Mouse (Mus musculus) liver, postnatal 0 days (tissue): ENCODE data around the gene Osbpl9. TPM values are rescaled to one million over a fixed set of nuclear protein-coding genes. Genes with fewer than 3 reads are reported as not detected.
A peak's percentile ranks its signal among the peaks of the same experiment; 100 is the strongest.

ENCODE experiments used
- ATAC-seq: fragments of 200-750 bp; cut with Nextera tagmentation; 2 replicates; pipeline ENCODE4 v1.8.0; 2017; ENCODE audit warnings: mild to moderate bottlenecking, moderate library complexity
- DNase-seq: peaks from one replicate; pipeline ENCODE4 v3.0.0-alpha.2; 2016
- H3K27ac ChIP-seq: fragments of 300-500 bp; sonication (generic); 2 replicates; pipeline ENCODE4 v1.5.1; 2014; ENCODE audit warnings: antibody characterized with exemption, moderate library complexity, mild to moderate bottlenecking, low read depth
- H3K27me3 ChIP-seq: fragments of 300-500 bp; sonication (generic); 2 replicates; pipeline ENCODE4 v1.6.1; 2014; ENCODE audit warnings: low read length, control low read depth, mixed read lengths; ENCODE audit not compliant: insufficient read depth
- H3K36me3 ChIP-seq: fragments of 300-500 bp; sonication (generic); replicated peaks from 2 replicates; pipeline ENCODE4 v1.6.1; 2014; ENCODE audit warnings: mild to moderate bottlenecking, control low read depth, low read length, moderate library complexity, mixed read lengths; ENCODE audit not compliant: insufficient read depth
- H3K4me1 ChIP-seq: fragments of 300-500 bp; sonication (generic); 2 replicates; pipeline ENCODE4 v1.6.1; 2014; ENCODE audit warnings: antibody characterized with exemption, mild to moderate bottlenecking, control low read depth; ENCODE audit not compliant: insufficient read depth
- H3K4me2 ChIP-seq: fragments of 300-500 bp; sonication (generic); 2 replicates; pipeline ENCODE4 v1.6.1; 2014; ENCODE audit warnings: low read depth, mild to moderate bottlenecking, low read length, moderate library complexity, mixed read lengths
- H3K4me3 ChIP-seq: fragments of 300-500 bp; sonication (generic); 2 replicates; pipeline ENCODE4 v1.5.1; 2014; ENCODE audit warnings: low read depth, low read length
- H3K9ac ChIP-seq: fragments of 300-500 bp; sonication (generic); replicated peaks from 2 replicates; pipeline ENCODE4 v1.6.1; 2014; ENCODE audit warnings: mild to moderate bottlenecking, moderate library complexity
- H3K9me3 ChIP-seq: fragments of 300-500 bp; sonication (generic); 2 replicates; pipeline ENCODE4 v1.6.1; 2016; ENCODE audit warnings: mild to moderate bottlenecking, control low read depth, low read length, mixed read lengths
- CTCF ChIP-seq: sonication (generic); IDR thresholded peaks from 2 replicates; pipeline ENCODE4 v1.5.1; 2016; ENCODE audit warnings: antibody characterized with exemption, low read depth
- EP300 ChIP-seq: IDR thresholded peaks from 2 replicates; pipeline ENCODE4 v1.6.1; 2016; ENCODE audit warnings: antibody characterized with exemption, low read depth, mild to moderate bottlenecking
- WGBS: fragments of 180-500 bp; shearing (Covaris S2); extraction: QIAGEN DNeasy Blood & Tissue Kit; methylation state at CpG from one replicate; pipeline ENCODE4 v1.1.7; 2014; ENCODE audit not compliant: insufficient replicate concordance; 5-methylcytosine and 5-hydroxymethylcytosine counted together
- polyA plus RNA-seq: library from polyadenylated mRNA; unstranded; fragments of >200 nt; fragmentation: Nextera tagmentation; extraction: Ambion mirVana; gene quantifications from 2 replicates; pipeline ENCODE4 v1.2.1, GENCODE M21; 2015

The Osbpl9 gene
- polyA plus RNA-seq, 1 experiment from 2014 or later, result 28.2 TPM

DNA sequence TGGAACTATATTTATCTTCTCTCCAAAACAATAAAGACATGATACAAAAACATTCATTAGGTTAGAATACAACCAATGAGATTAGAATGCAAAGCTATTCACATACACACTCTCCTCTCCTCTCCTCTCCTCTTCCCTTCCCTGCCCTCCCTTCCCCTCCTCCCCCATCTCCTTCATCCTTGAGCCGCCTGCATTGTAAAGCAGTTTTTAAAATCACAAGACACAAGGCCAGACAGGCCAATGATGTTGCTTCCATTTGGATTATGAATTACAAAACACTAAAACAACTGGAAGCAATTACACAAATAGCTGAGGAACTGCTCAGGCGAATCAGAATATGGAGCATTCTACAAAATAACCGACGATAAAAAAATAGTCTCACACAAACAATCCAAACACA lies 28.7 kb downstream of the Osbpl9 start:
- no peak for TF ChIP-seq CTCF
- no peak for TF ChIP-seq EP300
- H3K27me3 ChIP-seq, result no peaks in the 10 kb centered on the region
- H3K9me3 ChIP-seq, result no peaks in the 10 kb centered on the region
- ATAC-seq, result no peak
- no peak overlapping the region for H3K9ac ChIP-seq
- no peak overlapping the region for H3K27ac ChIP-seq
- no peak for DNase-seq
- H3K4me3 ChIP-seq, result no peak overlapping the region
- H3K36me3 ChIP-seq, result no peaks in the 10 kb centered on the region
- WGBS, result 80% methylated on average over 4 of the region's 4 CpGs
- no peaks in the 10 kb centered on the region for H3K4me1 ChIP-seq
- H3K4me2 ChIP-seq, result no peak overlapping the region

DNA sequence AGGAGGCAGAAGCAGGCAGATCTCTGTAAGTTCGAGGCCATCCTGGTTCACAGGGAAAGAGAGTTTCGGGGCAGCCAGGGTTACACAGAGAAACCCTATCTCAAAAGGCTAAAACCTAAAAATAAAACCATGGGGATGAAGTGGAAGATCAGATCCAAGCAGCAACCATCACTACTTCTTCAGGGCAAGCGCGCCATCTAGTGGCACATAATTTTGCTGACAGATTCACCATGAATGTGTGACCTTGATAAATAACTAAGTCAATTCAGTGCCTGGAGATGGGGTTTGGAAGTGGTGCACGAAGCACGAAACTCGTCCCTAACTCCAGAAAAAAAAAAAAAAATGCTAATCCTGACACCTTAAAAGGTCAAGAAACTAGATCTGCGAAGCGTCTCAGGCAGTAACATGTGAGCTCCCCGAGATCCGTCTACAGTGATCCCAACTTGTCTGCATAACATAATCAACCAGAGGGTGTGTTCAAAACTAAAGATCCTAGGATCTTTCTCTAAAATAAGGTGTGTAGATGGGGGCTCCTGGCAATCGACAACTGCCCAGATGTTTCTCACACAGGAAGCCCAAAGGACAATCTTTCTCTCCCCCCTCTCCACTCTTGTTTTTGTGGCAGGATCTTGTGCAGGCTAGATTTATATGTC lies 36.4 kb downstream of the Osbpl9 start:
- DNase-seq, result peak; percentile 80
- WGBS, result 30% methylated on average over 12 of the region's 12 CpGs
- no peak for ATAC-seq
- Histone ChIP-seq H3K36me3 (peaks cover 5% of the 10 kb centered on the region; the same call in 1 of the 2 replicates), H3K27me3 (no peaks in the 10 kb centered on the region), H3K27ac (no peak overlapping the region), H3K4me3 (no peak overlapping the region), H3K4me1 (no peaks in the 10 kb centered on the region), H3K9me3 (no peaks in the 10 kb centered on the region), H3K9ac (no peak overlapping the region), H3K4me2 (no peak overlapping the region)
- TF ChIP-seq EP300 (no peak), CTCF (peak; percentile 90)

DNA sequence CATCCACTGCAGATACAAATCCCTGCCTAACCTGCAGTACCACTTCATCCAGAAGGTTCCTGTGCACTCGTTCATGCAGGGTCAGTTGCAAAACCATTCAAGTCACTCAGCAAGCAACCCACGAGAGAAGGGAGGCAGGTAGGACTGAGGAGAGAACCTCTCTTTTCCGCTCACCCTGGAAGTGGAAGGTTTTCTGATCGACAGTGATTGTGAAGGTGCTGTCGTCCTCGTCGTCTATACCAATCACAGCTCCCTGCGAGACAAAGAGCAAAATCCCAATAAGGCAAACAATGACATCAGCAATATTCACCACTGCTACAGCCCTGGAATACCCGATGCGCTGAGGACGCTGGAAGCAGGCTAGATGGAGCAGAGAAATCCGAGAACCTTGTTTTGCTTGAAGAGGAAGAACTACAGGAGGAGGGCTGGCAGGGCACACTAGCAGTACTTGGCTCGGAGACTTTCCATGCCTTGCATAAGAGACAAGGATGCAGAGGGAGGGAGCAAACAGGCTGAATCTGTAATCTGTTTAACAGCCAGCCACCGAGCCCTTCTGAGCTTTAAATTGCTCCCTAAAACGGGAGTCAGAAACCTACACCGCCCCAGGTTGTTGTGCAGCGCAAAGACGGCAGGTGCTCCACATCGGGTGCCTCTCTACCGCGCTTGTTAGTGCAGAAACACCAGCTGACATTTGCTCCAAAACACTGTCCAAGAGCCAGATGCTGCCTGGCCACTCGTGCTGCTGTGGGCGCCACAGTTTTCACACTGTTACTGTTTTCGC lies 45.4 kb downstream of the Osbpl9 start:
- no peak for DNase-seq
- H3K4me2 ChIP-seq, result peak overlapping the region; percentile 52
- WGBS, result 56% methylated on average over 24 of the region's 24 CpGs
- H3K9ac ChIP-seq, result peak overlapping the region; percentile 22; the same call in 1 of the 2 replicates
- no peak for TF ChIP-seq EP300
- no peak for TF ChIP-seq CTCF
- no peak overlapping the region for H3K4me3 ChIP-seq
- no peaks in the 10 kb centered on the region for H3K4me1 ChIP-seq
- peak overlapping the region; percentile 22; the same call in 1 of the 2 replicates for H3K27ac ChIP-seq
- peaks cover 11% of the 10 kb centered on the region; the same call in 1 of the 2 replicates for H3K36me3 ChIP-seq
- ATAC-seq, result peak; percentile 54; the same call in 1 of the 2 replicates
- H3K27me3 ChIP-seq, result no peaks in the 10 kb centered on the region
- H3K9me3 ChIP-seq, result no peaks in the 10 kb centered on the region

DNA sequence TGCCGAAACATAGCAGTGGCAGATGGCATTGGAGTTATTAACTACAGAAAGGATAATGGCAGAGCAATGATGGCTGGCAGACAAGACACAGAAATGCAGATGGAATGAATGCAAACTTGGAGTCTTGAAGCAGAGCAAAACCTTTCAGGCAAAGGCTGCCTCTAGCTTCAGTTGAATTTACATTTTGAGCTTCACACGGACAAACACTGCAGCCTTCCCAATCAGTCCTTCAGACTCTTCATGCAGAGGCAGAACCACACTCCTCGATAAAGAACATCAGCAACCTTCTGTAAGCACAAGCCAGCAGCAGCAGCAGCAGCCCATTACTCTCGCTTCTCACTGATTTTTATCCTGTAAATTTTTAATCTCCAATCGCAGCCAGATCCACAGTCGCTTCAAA lies 46.0 kb downstream of the Osbpl9 start:
- H3K4me3 ChIP-seq, result no peak overlapping the region
- no peaks in the 10 kb centered on the region for H3K4me1 ChIP-seq
- H3K4me2 ChIP-seq, result no peak overlapping the region
- no peaks in the 10 kb centered on the region for H3K27me3 ChIP-seq
- H3K9ac ChIP-seq, result no peak overlapping the region
- H3K36me3 ChIP-seq, result 0 out of 2 replicates have a peak, but pooled peaks cover 8% of the 10 kb centered on the region
- TF ChIP-seq CTCF (no peak), EP300 (no peak)
- ATAC-seq (no peak), DNase-seq (no peak)
- H3K27ac ChIP-seq, result no peak overlapping the region
- H3K9me3 ChIP-seq, result no peaks in the 10 kb centered on the region
- 86% methylated on average over 6 of the region's 6 CpGs for WGBS

DNA sequence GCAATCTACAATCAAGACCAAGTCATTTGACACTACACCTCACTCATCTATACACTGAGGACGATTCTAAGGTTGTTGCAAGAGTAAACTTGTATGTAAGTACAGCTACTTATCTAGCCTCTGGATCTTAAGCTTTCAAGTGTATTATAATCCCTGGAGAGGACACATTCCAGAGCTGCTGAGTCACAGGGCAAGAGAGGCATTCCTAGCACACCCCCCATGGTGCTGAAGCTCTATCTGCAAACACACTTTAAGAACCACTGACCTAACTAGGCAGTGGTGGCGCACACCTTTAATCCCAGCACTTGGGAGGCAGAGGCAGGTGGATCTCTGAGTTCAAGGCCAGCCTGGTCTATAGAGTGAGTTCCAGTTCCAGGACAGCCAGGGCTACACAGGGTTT lies 51.9 kb downstream of the Osbpl9 start:
- no peak for TF ChIP-seq CTCF
- no peak for TF ChIP-seq EP300
- H3K27me3 ChIP-seq, result no peaks in the 10 kb centered on the region
- ATAC-seq (no peak), DNase-seq (no peak)
- no peaks in the 10 kb centered on the region for H3K9me3 ChIP-seq
- H3K9ac ChIP-seq, result no peak overlapping the region
- no peak overlapping the region for H3K4me3 ChIP-seq
- H3K27ac ChIP-seq, result no peak overlapping the region
- WGBS, result 69% methylated on average over 2 of the region's 2 CpGs
- H3K36me3 ChIP-seq, result peaks cover 5% of the 10 kb centered on the region; the same call in 1 of the 2 replicates
- H3K4me2 ChIP-seq, result no peak overlapping the region
- no peaks in the 10 kb centered on the region for H3K4me1 ChIP-seq

DNA sequence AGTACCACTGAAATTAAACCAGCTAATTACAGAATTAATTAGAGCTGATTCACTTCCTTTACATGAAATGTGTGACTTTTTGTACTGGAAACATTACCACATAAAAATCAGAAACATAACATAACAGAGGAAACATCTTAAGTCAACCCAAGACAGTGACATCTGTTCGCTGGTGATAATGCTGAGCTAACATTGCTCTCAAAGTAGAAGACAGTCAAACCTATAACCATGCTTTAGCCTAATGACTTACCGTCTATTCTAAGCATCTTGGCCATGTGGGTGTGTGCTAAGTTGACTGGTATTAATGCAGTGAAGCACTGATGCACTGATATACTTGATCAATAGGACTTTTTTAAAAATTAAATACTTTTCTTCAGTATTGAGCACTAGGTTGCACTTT lies 52.7 kb downstream of the Osbpl9 start:
- WGBS, result 51% methylated on average over 2 of the region's 2 CpGs
- Histone ChIP-seq H3K36me3 (peaks cover 5% of the 10 kb centered on the region; the same call in 1 of the 2 replicates), H3K27ac (no peak overlapping the region)

More for the DNA sequence above, 52.7 kb downstream of the Osbpl9 start:
- TF ChIP-seq CTCF, result no peak
- no peak for TF ChIP-seq EP300
- Histone ChIP-seq H3K4me2 (no peak overlapping the region), H3K4me1 (no peaks in the 10 kb centered on the region), H3K9ac (no peak overlapping the region), H3K9me3 (no peaks in the 10 kb centered on the region), H3K27me3 (no peaks in the 10 kb centered on the region), H3K4me3 (no peak overlapping the region)
- ATAC-seq (no peak), DNase-seq (no peak)
